Mouse (Mus musculus) hindlimb bud, embryonic 11.5 days (tissue): Measurements from ENCODE around the gene Adamts18.
"Not testable (repeated sequence)": the region's sequence is repeated elsewhere in the genome, so short reads cannot be mapped to it uniquely, and the experiment has no call there.

ENCODE experiments used
- DNase-seq: peaks from one replicate; pipeline ENCODE4 v3.0.0-alpha.2; 2012; ENCODE audit warnings: low read depth, low spot score; ENCODE audit errors: extremely low spot score

The Adamts18 gene

GRCm38 (mm10) chr8:113844801-113845301 is 3.7 kb downstream of the Adamts18 start:
- DNase-seq, result no peak

GRCm38 (mm10) chr8:113838211-113838610 is 10.3 kb downstream of the Adamts18 start:
- no peak for DNase-seq

GRCm38 (mm10) chr8:113837570-113837915 is 11.0 kb downstream of the Adamts18 start:
- no peak for DNase-seq

- no peak for DNase-seq
Observed at GRCm38 (mm10) chr8:113836892-113837569, 11.5 kb downstream of the Adamts18 start.

- no peak for DNase-seq
Observed at GRCm38 (mm10) chr8:113833644-113834043, 14.9 kb downstream of the Adamts18 start.

- no peak for DNase-seq
Observed at GRCm38 (mm10) chr8:113827270-113827669, 21.3 kb downstream of the Adamts18 start.

- no peak for DNase-seq
Observed at GRCm38 (mm10) chr8:113820983-113821587, 27.5 kb downstream of the Adamts18 start.

- DNase-seq, result no peak
Observed at GRCm38 (mm10) chr8:113813966-113814365, 34.6 kb downstream of the Adamts18 start.

GRCm38 (mm10) chr8:113811521-113811920 is 37.0 kb downstream of the Adamts18 start:
- no peak for DNase-seq

- no peak for DNase-seq
Observed at GRCm38 (mm10) chr8:113809929-113810328, 38.6 kb downstream of the Adamts18 start.

GRCm38 (mm10) chr8:113803830-113804611 is 44.5 kb downstream of the Adamts18 start:
- DNase-seq, result no peak

- no peak for DNase-seq
Observed at GRCm38 (mm10) chr8:113801551-113801950, 47.0 kb downstream of the Adamts18 start.

GRCm38 (mm10) chr8:113800556-113800955 is 48.0 kb downstream of the Adamts18 start:
- not testable (repeated sequence) for DNase-seq

- DNase-seq, result no peak
Observed at GRCm38 (mm10) chr8:113799550-113799949, 49.0 kb downstream of the Adamts18 start.

- DNase-seq, result no peak
Observed at GRCm38 (mm10) chr8:113791856-113792255, 56.7 kb downstream of the Adamts18 start.

GRCm38 (mm10) chr8:113791061-113791460 is 57.5 kb downstream of the Adamts18 start:
- no peak for DNase-seq

- DNase-seq, result no peak
Observed at GRCm38 (mm10) chr8:113783711-113784110, 64.8 kb downstream of the Adamts18 start.

- no peak for DNase-seq
Observed at GRCm38 (mm10) chr8:113781554-113781953, 67.0 kb downstream of the Adamts18 start.

- DNase-seq, result no peak
Observed at GRCm38 (mm10) chr8:113775361-113775760, 73.2 kb downstream of the Adamts18 start.

- DNase-seq, result no peak
Observed at GRCm38 (mm10) chr8:113768861-113769410, 79.6 kb downstream of the Adamts18 start.

- DNase-seq, result no peak
Observed at GRCm38 (mm10) chr8:113765121-113765520, 83.4 kb downstream of the Adamts18 start.
